ENCODE assay signal across 17 mouse cellular contexts in the genomic region with DNA sequence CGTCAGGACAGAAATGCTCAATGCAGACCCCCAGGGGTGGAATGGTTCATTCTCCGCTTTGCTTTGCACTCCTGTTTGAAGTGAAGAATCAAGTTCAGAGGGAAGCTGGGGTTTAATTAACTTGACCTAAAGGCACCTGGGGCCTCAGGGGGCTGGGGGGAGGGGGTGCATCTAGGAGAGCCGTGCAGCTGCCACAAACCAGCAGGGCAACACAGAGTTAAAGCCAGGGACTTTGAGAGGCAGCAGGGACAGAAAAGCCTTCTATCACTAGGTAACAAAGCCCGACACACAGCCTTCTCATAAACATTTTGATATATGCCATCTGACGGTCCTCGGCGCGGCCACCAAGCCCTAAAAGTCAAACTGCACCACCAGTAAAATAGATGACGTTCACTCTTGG.
DNase-seq lines count a peak whose midpoint lies in the region; ATAC-seq lines count a peak whose summit lies in the region.
"Had no signal": no experiment of that assay in that cellular context is flagged by ENCODE, and none has a peak within 500 bp of the region (broad histone marks: within the 10 kb centered on the region; RNA-seq: fewer than 3 reads in every experiment).

No protein-coding gene starts in this region.

- no peak overlapping the region for H3K27ac ChIP-seq in kidney, embryonic 14.5 days (ENCODE audit: low read depth, low read length)
- H3K27ac ChIP-seq in limb, embryonic 10.5 days: peak overlapping the region; percentile 75
- peak overlapping the region; percentile 64 for H3K27ac ChIP-seq in neural tube, embryonic 13.5 days (replicated peaks)
- no peak overlapping the region for H3K27ac ChIP-seq in heart, embryonic 12.5 days (ENCODE audit: poor library complexity, severe bottlenecking)
- H3K27ac ChIP-seq: embryonic facial prominence, embryonic 12.5 days; heart, adult 2 months; liver, embryonic 14.5 days had no signal

- DNase-seq in kidney, adult 11 months: no peak
- DNase-seq in forelimb bud, embryonic 11.5 days (ENCODE audit: low read depth, low spot score): peak; percentile 40
- DNase-seq in limb, embryonic 10.5 days (ENCODE audit: low spot score): peak; percentile 56
- no peak for DNase-seq in cerebellum, postnatal 14 days
- DNase-seq: adrenal gland, postnatal 14 days; cerebellum, adult 9-10 months; gastrocnemius, postnatal 10 days; heart, adult 2 months; kidney, adult 9 months; layer of hippocampus, postnatal 36 days; lung, postnatal 10 days had no signal

- no peak overlapping the region for H3K4me3 ChIP-seq in kidney, embryonic 14.5 days (ENCODE audit: low read length)
- peak overlapping the region; percentile 15; the same call in 1 of the 2 replicates for H3K4me3 ChIP-seq in limb, embryonic 10.5 days
- no peak overlapping the region for H3K4me3 ChIP-seq in neural tube, embryonic 13.5 days
- no peak overlapping the region for H3K4me3 ChIP-seq in heart, embryonic 12.5 days
- H3K4me3 ChIP-seq: embryonic facial prominence, embryonic 12.5 days; heart, adult 2 months had no signal

- no peaks in the 10 kb centered on the region for H3K27me3 ChIP-seq in kidney, embryonic 14.5 days (ENCODE audit: control insufficient read depth, insufficient read depth, low read length)
- H3K27me3 ChIP-seq in limb, embryonic 10.5 days (ENCODE audit: low read depth, poor library complexity, severe bottlenecking): no peaks in the 10 kb centered on the region
- no peaks in the 10 kb centered on the region for H3K27me3 ChIP-seq in neural tube, embryonic 13.5 days
- no peaks in the 10 kb centered on the region for H3K27me3 ChIP-seq in heart, embryonic 12.5 days (replicated peaks)
- H3K27me3 ChIP-seq: embryonic facial prominence, embryonic 12.5 days had no signal

- no peaks in the 10 kb centered on the region for H3K9me3 ChIP-seq in kidney, embryonic 14.5 days (ENCODE audit: control insufficient read depth, low read length)
- no peaks in the 10 kb centered on the region for H3K9me3 ChIP-seq in limb, embryonic 10.5 days (replicated peaks)
- H3K9me3 ChIP-seq in neural tube, embryonic 13.5 days: no peaks in the 10 kb centered on the region
- no peaks in the 10 kb centered on the region for H3K9me3 ChIP-seq in heart, embryonic 12.5 days (replicated peaks)
- H3K9me3 ChIP-seq: embryonic facial prominence, embryonic 12.5 days had no signal

- no peaks in the 10 kb centered on the region; the same call in 1 of the 2 replicates for H3K4me1 ChIP-seq in kidney, embryonic 14.5 days (ENCODE audit: control insufficient read depth, insufficient read depth, low read length)
- peaks cover 40% of the 10 kb centered on the region for H3K4me1 ChIP-seq in limb, embryonic 10.5 days
- H3K4me1 ChIP-seq in neural tube, embryonic 13.5 days (replicated peaks): peaks cover 26% of the 10 kb centered on the region
- peaks cover 31% of the 10 kb centered on the region for H3K4me1 ChIP-seq in heart, embryonic 12.5 days (replicated peaks)

- no peak for ATAC-seq in kidney, embryonic 14.5 days (ENCODE audit: low FRiP score, low TSS enrichment)
- peak; percentile 38; the same call in 1 of the 2 replicates for ATAC-seq in neural tube, embryonic 13.5 days (ENCODE audit: low read depth)
- ATAC-seq in heart, embryonic 12.5 days (ENCODE audit: insufficient number of reproducible peaks, low FRiP score): no peak
- ATAC-seq: CD4-positive, CD25-positive, alpha-beta regulatory T cell, adult 4 months had no signal

- H3K36me3 ChIP-seq in kidney, embryonic 14.5 days (ENCODE audit: control insufficient read depth, insufficient read depth, low read length): no peaks in the 10 kb centered on the region
- H3K36me3 ChIP-seq in limb, embryonic 10.5 days: no peaks in the 10 kb centered on the region
- H3K36me3 ChIP-seq in neural tube, embryonic 13.5 days: no peaks in the 10 kb centered on the region
- H3K36me3 ChIP-seq in heart, embryonic 12.5 days: no peaks in the 10 kb centered on the region
- H3K36me3 ChIP-seq: embryonic facial prominence, embryonic 12.5 days had no signal

- 9% methylated on average over 9 of the region's 9 CpGs for WGBS in kidney, embryonic 14.5 days
- WGBS in limb, embryonic 10.5 days: 29% methylated on average over 9 of the region's 9 CpGs
- 14% methylated on average over 9 of the region's 9 CpGs for WGBS in neural tube, embryonic 13.5 days
- 63% methylated on average over 9 of the region's 9 CpGs for WGBS in heart, embryonic 12.5 days

- H3K9ac ChIP-seq in kidney, embryonic 14.5 days (ENCODE audit: low read depth, low read length): no peak overlapping the region
- H3K9ac ChIP-seq in neural tube, embryonic 13.5 days: peak overlapping the region; percentile 22; the same call in 1 of the 2 replicates
- H3K9ac ChIP-seq in heart, embryonic 12.5 days: no peak overlapping the region
- H3K9ac ChIP-seq: embryonic facial prominence, embryonic 12.5 days; liver, embryonic 14.5 days had no signal

- 0 out of 2 replicates have a peak overlapping the region, but pooled peaks have one; percentile 2 for H3K4me2 ChIP-seq in kidney, embryonic 14.5 days (replicated peaks; ENCODE audit: low read depth, low read length)
- H3K4me2 ChIP-seq in neural tube, embryonic 13.5 days: no peak overlapping the region
- H3K4me2 ChIP-seq in heart, embryonic 12.5 days: no peak overlapping the region
- H3K4me2 ChIP-seq: embryonic facial prominence, embryonic 12.5 days had no signal

Comparison
In these comparisons a context has a peak if more than half of its experiments do, and no peak if none do; other contexts are left out.
1. H3K27ac ChIP-seq: peak in limb, embryonic 10.5 days (single experiment) and neural tube, embryonic 13.5 days (single experiment); none in kidney, embryonic 14.5 days (single experiment) and heart, embryonic 12.5 days (single experiment).
2. DNase-seq: peak in forelimb bud, embryonic 11.5 days (single experiment) and limb, embryonic 10.5 days (single experiment); none in kidney, adult 11 months (single experiment) and cerebellum, postnatal 14 days (0 of 2).